Mouse (Mus musculus): ENCODE results near the gene Palm2.

- TF ChIP-seq CTCF (IDR thresholded peaks at IDR 0.05; ENCODE audit: low read depth, low read length) (no peak), POLR2A (IDR thresholded peaks at IDR 0.05; ENCODE audit: borderline replicate concordance, low read depth, low read length) (no peak)
Observed at GRCm38 (mm10) chr4:57588356-57588755, 154.3 kb downstream of the Palm2 start.
